Mouse (Mus musculus) liver, adult 2 months (tissue): ENCODE data around the gene Znrf3.

Experiments
- CTCF ChIP-seq: fragments of 200-500 bp; IDR thresholded peaks from 2 replicates; pipeline ENCODE4 v1.5.1; 2011; ENCODE audit warnings: low read depth, low read length, control low read depth
- POLR2A ChIP-seq: fragments of 200-500 bp; IDR thresholded peaks from 2 replicates; pipeline ENCODE4 v1.6.1; 2011; ENCODE audit warnings: low read length, control low read depth; ENCODE audit not compliant: insufficient read depth; ENCODE audit errors: extremely low read depth

DNA sequence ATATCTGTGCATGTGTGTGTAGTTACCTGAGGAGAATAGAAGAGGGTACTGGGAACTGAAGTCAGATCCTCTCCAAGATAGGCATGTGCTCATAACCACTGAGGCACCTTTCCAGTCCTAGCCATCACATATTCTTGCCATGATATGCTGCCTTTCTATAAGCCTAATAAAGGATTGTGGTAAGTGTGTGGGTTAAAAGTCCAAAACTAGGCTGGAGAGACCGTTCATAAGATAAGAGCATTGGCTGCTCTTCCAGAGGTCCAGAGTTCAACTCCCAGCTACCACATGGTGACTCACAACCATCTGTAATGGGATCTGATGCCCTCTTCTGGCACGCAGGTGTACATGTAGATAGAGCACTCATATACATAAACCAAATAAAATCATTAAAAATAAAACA is 160.7 kb downstream of the Znrf3 start:
- TF ChIP-seq CTCF = no peak
- TF ChIP-seq POLR2A = no peak
